Mouse (Mus musculus) kidney, adult 10 weeks (tissue): Measurements from ENCODE around the gene Nbeal1. TPM values are rescaled to one million over a fixed set of nuclear protein-coding genes. Genes with fewer than 3 reads are reported as not detected.

Experiments
- polyA plus RNA-seq: library from polyadenylated mRNA; stranded (reverse); fragments of 350-450 nt; fragmentation: Illumina TruSeq; extraction: RNeasy Lipid Tissue Mini Kit (QIAGEN cat#74804); gene quantifications from one replicate; pipeline ENCODE4 v1.2.3, GENCODE M21; 2014; ENCODE audit warnings: low read depth, low replicate concordance

Gene Nbeal1
- polyA plus RNA-seq = 47.5 TPM

DNA sequence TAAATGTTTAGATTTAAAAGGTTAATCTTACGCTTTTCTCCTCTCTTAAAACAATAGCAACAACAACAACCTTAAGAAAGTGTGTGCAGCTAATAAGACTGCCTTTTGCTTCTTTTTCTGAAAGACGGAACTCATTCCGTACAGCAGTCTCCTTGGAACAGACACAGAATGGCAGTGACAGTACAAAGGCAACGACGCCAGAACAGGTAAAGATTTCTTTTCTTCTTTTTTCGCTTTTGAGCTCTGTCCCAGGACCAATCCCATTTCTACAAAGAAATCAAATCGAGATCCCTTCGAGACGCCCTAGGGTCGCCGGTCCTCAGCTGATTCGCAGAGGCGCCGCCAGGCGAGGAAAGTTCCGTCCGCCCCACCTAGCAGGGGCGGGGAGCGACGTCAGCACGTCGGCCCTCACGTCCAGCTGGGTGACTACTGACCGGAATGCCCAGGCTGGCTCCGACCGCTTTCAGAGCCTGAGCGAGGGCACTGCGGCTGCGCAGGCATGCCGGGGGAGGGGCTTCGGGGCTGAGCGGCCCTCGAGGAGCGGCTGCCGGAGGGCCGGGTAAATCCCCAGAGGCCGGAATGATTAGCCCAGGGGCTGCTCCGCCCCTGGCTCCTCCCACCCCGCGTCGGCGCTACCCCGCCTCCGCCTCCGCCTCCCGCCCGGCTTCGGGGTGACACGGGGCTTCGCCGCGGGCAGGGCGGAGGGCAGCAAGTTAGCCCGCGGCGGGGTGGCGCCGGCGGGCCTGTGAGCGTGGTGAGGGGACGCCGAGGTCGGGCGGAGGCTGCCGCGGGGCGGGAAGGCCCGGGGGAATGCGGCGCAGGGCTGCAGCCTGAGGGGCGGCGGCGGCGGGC is at the start of gene Nbeal1:
Gene Nbeal1, plus strand, starts transcription at position 668 of the 852 bp plus-strand sequence.

GRCm38 (mm10) chr1:60342808-60343629 is 162.6 kb downstream of the Nbeal1 start, which contains the start of gene Cyp20a1:
TSS of gene Cyp20a1 (plus strand) at chr1:60343323.

Other genes starting within 250 kb of the Nbeal1 start
- gene Ica1l, start 137.4 kb upstream of the Nbeal1 start, polyA plus RNA-seq = not detected
- gene Carf, start 82.4 kb upstream of the Nbeal1 start, polyA plus RNA-seq = 9.1 TPM
- 18.2 TPM for gene Wdr12, start 82.0 kb upstream of the Nbeal1 start, polyA plus RNA-seq
- 41.6 TPM for gene Cyp20a1, start 162.7 kb downstream of the Nbeal1 start, polyA plus RNA-seq
- 29.1 TPM for gene Abi2, start 229.0 kb downstream of the Nbeal1 start, polyA plus RNA-seq